Mouse (Mus musculus) heart, embryonic 14.5 days (tissue): Measurements from ENCODE around the gene Tigar. TPM values are rescaled to one million over a fixed set of nuclear protein-coding genes. Genes with fewer than 3 reads are reported as not detected.
A peak's percentile ranks its signal among the peaks of the same experiment; 100 is the strongest.

Source experiments
- ATAC-seq: fragments of 200-750 bp; cut with Nextera tagmentation; 2 replicates; pipeline ENCODE4 v1.8.0; 2017; ENCODE audit warnings: low read depth, moderate TSS enrichment; ENCODE audit not compliant: insufficient number of reproducible peaks, insufficient read depth, low FRiP score
- H3K27ac ChIP-seq, 2 experiments: fragments of 200-500 bp in 1 of 2; fragments of 300-500 bp in 1 of 2; sonication (generic) in 1 of 2; replicated peaks in 1 of 2; 2 replicates each; pipeline ENCODE4 v1.5.1; 2012 to 2014; ENCODE audit warnings: low read depth in 2 of 2, low read length in 2 of 2, control low read depth in 1 of 2, mild to moderate bottlenecking in 1 of 2, mixed read lengths in 1 of 2; ENCODE audit not compliant: control insufficient read depth in 1 of 2, insufficient read depth in 1 of 2
- H3K27me3 ChIP-seq: fragments of 300-500 bp; sonication (generic); 2 replicates; pipeline ENCODE4 v1.6.1; 2014; ENCODE audit warnings: mild to moderate bottlenecking, low read length, control low read depth; ENCODE audit not compliant: control insufficient read depth, insufficient read depth
- H3K36me3 ChIP-seq: fragments of 300-500 bp; sonication (generic); 2 replicates; pipeline ENCODE4 v1.6.1; 2014; ENCODE audit warnings: mild to moderate bottlenecking, control low read depth, low read length, mixed read lengths; ENCODE audit not compliant: control insufficient read depth, insufficient read depth
- H3K4me1 ChIP-seq, 2 experiments: fragments of 200-500 bp in 1 of 2; fragments of 300-500 bp in 1 of 2; sonication (generic) in 1 of 2; 2 replicates each; pipeline ENCODE4 v1.6.1; 2012 to 2014; ENCODE audit warnings: low read length in 2 of 2, control low read depth in 1 of 2, mixed read lengths in 1 of 2; ENCODE audit not compliant: control insufficient read depth in 2 of 2, insufficient read depth in 2 of 2
- H3K4me2 ChIP-seq: fragments of 300-500 bp; sonication (generic); 2 replicates; pipeline ENCODE4 v1.6.1; 2014; ENCODE audit warnings: mild to moderate bottlenecking, low read length
- H3K4me3 ChIP-seq, 2 experiments: fragments of 200-500 bp in 1 of 2; fragments of 300-500 bp in 1 of 2; sonication (generic) in 1 of 2; 2 replicates each; pipeline ENCODE4 v1.5.1; 2012 to 2014; ENCODE audit warnings: low read length in 2 of 2, mild to moderate bottlenecking in 2 of 2, control low read depth in 1 of 2, low read depth in 1 of 2, moderate library complexity in 1 of 2; ENCODE audit not compliant: control insufficient read depth in 1 of 2, insufficient read depth in 1 of 2
- H3K9ac ChIP-seq: fragments of 300-500 bp; sonication (generic); 2 replicates; pipeline ENCODE4 v1.6.1; 2014; ENCODE audit warnings: mild to moderate bottlenecking, low read length
- H3K9me3 ChIP-seq: fragments of 300-500 bp; sonication (generic); 2 replicates; pipeline ENCODE4 v1.6.1; 2016; ENCODE audit warnings: low read length, control low read depth; ENCODE audit not compliant: control insufficient read depth
- WGBS: fragments of 180-500 bp; shearing (Covaris S2); extraction: QIAGEN DNeasy Blood & Tissue Kit; methylation state at CpG from one replicate; pipeline ENCODE4 v1.1.7; 2014; 5-methylcytosine and 5-hydroxymethylcytosine counted together
- polyA plus RNA-seq: library from polyadenylated mRNA; unstranded; fragments of >200 nt; fragmentation: Nextera tagmentation; extraction: Ambion mirVana; gene quantifications from 2 replicates; pipeline ENCODE4 v1.2.1, GENCODE M21; 2014

The Tigar gene
- polyA plus RNA-seq, 1 experiment from 2014 or later, result 7.4 TPM

GRCm38 (mm10) chr6:127122221-127122806 lies 13.0 kb upstream of the Tigar start:
- Histone ChIP-seq H3K9ac (no peak overlapping the region), H3K4me1 (no peaks in the 10 kb centered on the region), H3K27ac (no peak overlapping the region), H3K36me3 (peaks cover 17% of the 10 kb centered on the region), H3K4me2 (no peak overlapping the region), H3K27me3 (no peaks in the 10 kb centered on the region), H3K9me3 (no peaks in the 10 kb centered on the region), H3K4me3 (no peak overlapping the region)
- WGBS, result 74% methylated on average over 4 of the region's 4 CpGs
- ATAC-seq, result no peak

DNA sequence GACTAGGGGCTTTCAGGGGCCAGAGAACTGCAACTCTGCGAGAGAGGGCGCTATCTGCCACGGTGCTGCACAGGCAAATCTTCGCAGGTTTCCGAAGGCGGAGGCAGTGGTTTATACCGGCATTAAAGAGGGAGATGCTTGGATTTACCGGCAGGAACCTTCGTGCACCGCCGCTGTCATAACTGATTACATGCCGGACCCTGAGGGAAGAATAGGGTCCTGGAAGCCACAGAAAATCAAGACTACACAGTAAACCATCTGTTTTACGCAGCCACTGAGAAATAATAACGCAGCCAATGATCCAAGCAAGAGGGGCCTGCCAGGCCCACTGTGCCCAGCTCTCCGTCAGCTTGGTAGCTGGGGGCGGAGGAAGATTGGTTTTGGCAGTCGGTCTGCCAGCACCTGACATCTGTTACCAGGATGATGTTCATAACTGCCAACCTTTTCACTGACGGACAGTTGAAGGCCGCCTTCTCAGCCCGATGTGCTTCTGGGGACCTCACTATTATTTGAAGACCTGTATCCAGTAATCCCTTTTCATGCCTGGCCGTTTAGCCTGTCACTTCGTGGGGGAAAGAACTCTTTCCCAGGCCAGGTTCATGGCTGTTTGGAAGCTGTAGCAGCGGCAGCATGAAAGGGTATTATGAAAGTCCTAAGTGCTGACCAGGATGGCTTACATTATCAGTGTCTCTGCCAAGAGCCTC lies 5.5 kb upstream of the Tigar start:
- Histone ChIP-seq H3K4me1 (no peaks in the 10 kb centered on the region), H3K36me3 (no peaks in the 10 kb centered on the region), H3K27me3 (no peaks in the 10 kb centered on the region), H3K4me2 (no peak overlapping the region), H3K27ac (no peak overlapping the region), H3K9ac (no peak overlapping the region), H3K4me3 (no peak overlapping the region), H3K9me3 (no peaks in the 10 kb centered on the region)
- no peak for ATAC-seq
- 67% methylated on average over 23 of the region's 23 CpGs for WGBS

GRCm38 (mm10) chr6:127108368-127109060 lies 843 bp downstream of the Tigar start:
- Histone ChIP-seq H3K4me2 (peak overlapping the region; percentile 95), H3K4me3 (peak overlapping the region; percentile 58 to 71), H3K9me3 (no peaks in the 10 kb centered on the region), H3K27ac (peak overlapping the region in 1 of 2 experiments; percentile 53; a peak in 1 of 4 replicates), H3K4me1 (peaks cover 7 to 19% of the 10 kb centered on the region in 2 experiments), H3K27me3 (no peaks in the 10 kb centered on the region), H3K36me3 (no peaks in the 10 kb centered on the region), H3K9ac (peak overlapping the region; percentile 79)
- ATAC-seq, result no peak
- 9% methylated on average over 20 of the region's 20 CpGs for WGBS

DNA sequence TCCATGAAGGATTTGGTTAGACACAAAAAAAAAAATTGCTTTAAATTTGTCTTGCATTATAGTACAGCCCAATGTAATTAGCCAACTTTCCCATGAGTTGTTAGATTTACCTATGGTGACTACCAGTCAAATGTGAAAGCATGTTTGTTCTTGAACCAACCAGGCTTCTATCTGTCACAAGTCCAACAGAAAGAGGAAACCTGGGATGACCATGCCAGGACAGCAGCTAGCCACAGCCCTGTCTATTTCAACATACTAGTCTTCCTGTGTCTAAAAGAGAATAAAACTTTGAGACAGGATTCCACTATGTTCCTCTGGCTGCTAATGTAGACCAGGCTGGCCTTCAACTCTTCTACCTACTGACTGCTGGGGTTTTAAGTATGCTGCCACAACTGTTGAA lies 1.9 kb downstream of the Tigar start:
- no peak for ATAC-seq
- Histone ChIP-seq H3K36me3 (0 out of 2 replicates have a peak, but pooled peaks cover 4% of the 10 kb centered on the region), H3K9me3 (no peaks in the 10 kb centered on the region)

GRCm38 (mm10) chr6:127106726-127107125 lies 2.6 kb downstream of the Tigar start:
- ATAC-seq, result no peak
- Histone ChIP-seq H3K36me3 (peaks cover 4% of the 10 kb centered on the region; the same call in 1 of the 2 replicates), H3K27me3 (no peaks in the 10 kb centered on the region), H3K4me1 (peaks cover 7 to 19% of the 10 kb centered on the region in 2 experiments), H3K4me3 (no peak overlapping the region), H3K9ac (no peak overlapping the region), H3K9me3 (no peaks in the 10 kb centered on the region), H3K27ac (no peak overlapping the region), H3K4me2 (no peak overlapping the region)
- 61% methylated on average over 5 of the region's 5 CpGs for WGBS

More for the DNA sequence above, 1.9 kb downstream of the Tigar start:
- Histone ChIP-seq H3K9ac (no peak overlapping the region), H3K4me1 (peaks cover 7 to 19% of the 10 kb centered on the region in 2 experiments), H3K27ac (no peak overlapping the region), H3K27me3 (no peaks in the 10 kb centered on the region), H3K4me2 (no peak overlapping the region), H3K4me3 (no peak overlapping the region)

DNA sequence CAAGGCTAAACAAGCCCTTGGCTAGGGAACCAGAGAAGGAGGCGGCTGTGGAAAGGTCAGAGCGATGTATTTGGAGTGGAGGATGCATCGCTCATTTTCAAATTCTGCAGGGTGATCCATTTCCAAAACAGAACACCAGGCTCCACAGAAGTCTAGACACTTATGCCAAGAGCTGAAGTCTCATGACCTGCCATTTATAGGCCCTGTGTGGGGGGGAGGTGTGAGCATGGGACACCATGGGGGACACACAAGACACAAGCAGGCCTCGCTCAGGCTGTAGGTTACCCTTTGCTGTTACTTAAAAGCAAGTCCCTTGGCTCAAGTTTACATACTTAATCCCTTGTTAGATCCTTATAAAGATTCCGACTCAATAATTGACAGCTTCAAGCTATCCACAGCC lies 3.2 kb downstream of the Tigar start:
- 76% methylated on average over 5 of the region's 5 CpGs for WGBS
- H3K36me3 ChIP-seq, result peaks cover 10% of the 10 kb centered on the region; the same call in 1 of the 2 replicates
- H3K9me3 ChIP-seq, result no peaks in the 10 kb centered on the region
- H3K9ac ChIP-seq, result no peak overlapping the region
- no peak for ATAC-seq
- no peak overlapping the region for H3K4me2 ChIP-seq
- H3K27ac ChIP-seq, result 0 out of 4 replicates have a peak overlapping the region, but pooled peaks of 1 of the 2 experiments have one; percentile 19
- H3K27me3 ChIP-seq, result no peaks in the 10 kb centered on the region
- peaks cover 7 to 19% of the 10 kb centered on the region in 2 experiments for H3K4me1 ChIP-seq
- no peak overlapping the region for H3K4me3 ChIP-seq

DNA sequence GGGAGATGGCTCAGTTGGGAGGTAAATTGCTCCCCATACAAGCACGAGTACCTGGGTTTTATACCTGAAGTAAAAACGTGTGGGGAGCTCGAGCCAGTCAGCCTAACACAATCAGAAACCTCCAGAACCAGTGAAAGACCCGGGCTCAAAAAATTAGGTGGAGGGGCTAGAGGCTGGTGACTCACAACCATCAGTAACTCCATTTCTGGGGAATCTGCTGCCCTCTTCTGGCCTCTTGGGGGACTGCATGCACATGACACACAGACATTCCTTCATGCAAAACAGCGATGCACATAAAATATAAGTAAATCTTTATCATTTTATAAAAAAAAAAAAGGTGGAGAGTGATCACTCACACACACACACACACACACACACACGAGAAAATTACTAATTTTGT lies 4.2 kb downstream of the Tigar start:
- H3K4me1 ChIP-seq, result peaks cover 7 to 19% of the 10 kb centered on the region in 2 experiments
- no peak overlapping the region for H3K4me2 ChIP-seq
- 62% methylated on average over 6 of the region's 6 CpGs for WGBS

More for the DNA sequence above, 4.2 kb downstream of the Tigar start:
- Histone ChIP-seq H3K4me3 (no peak overlapping the region), H3K9me3 (no peaks in the 10 kb centered on the region), H3K9ac (no peak overlapping the region), H3K27me3 (no peaks in the 10 kb centered on the region), H3K27ac (no peak overlapping the region), H3K36me3 (peaks cover 16% of the 10 kb centered on the region)
- no peak for ATAC-seq
